Mouse (Mus musculus) ES-Bruce4 (cell line): ENCODE data around the gene Siae.

Experiments
- CTCF ChIP-seq: IDR thresholded peaks from one replicate; pipeline ENCODE4 v1.8.1; 2011; ENCODE audit warnings: low read depth, low read length
- EP300 ChIP-seq: IDR thresholded peaks from 2 replicates; pipeline ENCODE4 v1.6.1; 2011; ENCODE audit warnings: low read depth, low read length; ENCODE audit not compliant: insufficient read depth

DNA sequence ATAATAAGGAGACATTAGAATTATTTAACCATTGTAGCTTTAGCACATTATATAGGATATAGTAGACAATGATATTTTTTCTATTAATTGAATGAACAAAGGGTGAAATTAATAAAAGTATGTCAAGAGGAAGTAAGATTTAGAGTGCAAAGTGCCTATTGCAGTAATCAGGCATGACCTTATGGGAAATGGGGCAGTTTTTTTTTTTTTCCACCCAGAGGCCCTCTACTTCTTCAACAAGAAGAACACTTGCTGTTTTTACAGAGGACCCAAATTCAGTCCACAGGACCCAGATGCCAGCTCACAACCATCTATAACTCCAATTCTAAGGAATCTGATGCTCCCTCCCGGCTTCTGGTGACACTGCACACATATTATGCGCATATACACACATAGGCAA lies 5.1 kb downstream of the Siae start:
- no peak for TF ChIP-seq CTCF
- no peak for TF ChIP-seq EP300
